Mouse (Mus musculus) hindlimb bud, embryonic 11.5 days (tissue): ENCODE data around the gene Dusp7.

Source experiments
- DNase-seq: peaks from one replicate; pipeline ENCODE4 v3.0.0-alpha.2; 2012; ENCODE audit warnings: low read depth, low spot score; ENCODE audit errors: extremely low spot score

Gene Dusp7

DNA sequence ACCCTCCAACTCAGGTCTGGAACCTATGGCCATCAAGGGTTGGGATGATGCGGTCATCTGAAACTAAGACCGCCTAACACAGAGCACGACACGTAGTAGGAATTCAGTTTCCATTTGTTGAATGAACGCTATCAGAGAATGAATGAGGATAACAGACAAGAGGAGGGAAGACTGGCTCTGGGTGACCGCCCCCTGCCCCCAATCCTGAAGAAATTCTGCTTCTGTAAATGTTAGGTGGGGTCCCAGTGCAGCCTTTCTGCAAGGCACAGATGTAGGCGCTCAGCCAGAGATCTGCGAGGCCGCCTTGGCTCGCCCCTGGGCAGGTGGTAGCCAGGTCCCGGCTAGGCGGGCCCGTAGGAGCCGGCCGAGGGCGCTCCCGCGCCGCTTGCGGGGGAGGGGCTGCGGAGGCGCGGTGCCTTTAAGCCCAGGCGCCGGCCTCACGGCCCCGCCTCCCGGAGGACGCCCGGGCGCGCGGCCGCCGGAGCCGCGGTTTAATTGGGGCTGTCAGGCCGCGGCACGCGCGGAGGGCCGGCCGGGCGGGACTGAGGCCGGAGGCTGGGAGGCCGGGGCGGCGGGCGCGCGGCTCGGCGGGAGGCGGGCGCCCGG lies at the start of gene Dusp7:
Gene Dusp7, plus strand, starts transcription at position 521 of the 606 bp plus-strand sequence.
- DNase-seq = peak; percentile 35

DNA sequence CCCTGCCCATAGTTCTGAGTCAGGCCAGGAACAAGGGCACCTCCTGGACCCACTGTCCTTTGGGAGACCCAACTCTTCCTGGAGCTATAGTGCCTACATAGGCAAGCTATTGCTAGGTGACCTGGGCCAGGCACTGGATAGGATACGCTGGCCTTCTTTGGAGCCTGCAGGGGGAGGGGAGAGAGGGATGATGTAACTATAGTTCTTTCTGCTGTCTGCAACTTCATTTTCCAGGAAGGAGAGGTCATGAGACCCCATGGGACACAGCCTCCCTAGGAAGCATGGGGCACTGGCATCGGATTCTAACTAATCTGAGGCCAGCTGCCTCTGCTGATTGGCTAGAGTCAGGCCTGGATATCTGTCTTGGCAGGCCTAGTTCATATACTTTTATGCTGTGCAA lies 49.3 kb upstream of the Dusp7 start:
- no peak for DNase-seq

DNA sequence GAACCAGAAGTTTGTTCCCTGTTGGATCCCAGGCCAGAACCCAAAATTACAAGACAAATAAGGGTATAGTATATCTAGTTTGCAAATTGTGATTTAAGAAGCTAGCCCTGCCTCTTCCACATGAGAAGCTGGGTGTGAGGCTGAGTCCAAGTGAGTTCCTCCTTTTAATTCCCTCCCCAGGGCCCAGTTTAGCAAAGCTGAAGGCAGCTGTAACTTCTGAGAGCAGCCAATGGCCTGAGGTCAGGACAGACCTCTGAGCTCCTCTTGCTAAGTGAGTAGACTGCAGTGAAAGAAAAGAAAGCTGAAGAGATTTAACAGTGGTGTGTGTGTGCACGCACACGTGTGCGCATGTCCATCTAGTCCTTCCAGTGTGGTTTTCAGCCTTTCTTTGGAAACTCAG lies 45.9 kb upstream of the Dusp7 start:
- DNase-seq = no peak

DNA sequence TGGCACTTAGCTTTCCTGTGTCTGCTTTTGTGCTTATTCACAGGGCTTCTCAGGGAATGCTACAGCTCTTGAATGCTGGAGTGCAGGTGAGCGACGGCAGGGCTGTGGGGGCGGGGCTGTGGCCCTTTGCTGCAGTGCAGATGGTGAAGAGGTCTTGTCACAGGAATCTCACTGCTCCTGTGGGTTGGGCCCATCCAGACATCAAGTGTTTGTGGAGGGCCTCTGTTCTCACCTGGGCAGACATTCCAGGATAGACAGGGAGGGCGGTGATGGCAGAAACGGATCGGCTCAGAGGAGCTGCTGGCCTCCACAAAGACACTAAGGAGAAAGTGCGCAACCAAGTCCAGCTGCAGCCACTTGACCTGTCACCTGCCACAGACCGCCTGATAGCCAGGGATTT lies 42.2 kb upstream of the Dusp7 start:
- DNase-seq = no peak

DNA sequence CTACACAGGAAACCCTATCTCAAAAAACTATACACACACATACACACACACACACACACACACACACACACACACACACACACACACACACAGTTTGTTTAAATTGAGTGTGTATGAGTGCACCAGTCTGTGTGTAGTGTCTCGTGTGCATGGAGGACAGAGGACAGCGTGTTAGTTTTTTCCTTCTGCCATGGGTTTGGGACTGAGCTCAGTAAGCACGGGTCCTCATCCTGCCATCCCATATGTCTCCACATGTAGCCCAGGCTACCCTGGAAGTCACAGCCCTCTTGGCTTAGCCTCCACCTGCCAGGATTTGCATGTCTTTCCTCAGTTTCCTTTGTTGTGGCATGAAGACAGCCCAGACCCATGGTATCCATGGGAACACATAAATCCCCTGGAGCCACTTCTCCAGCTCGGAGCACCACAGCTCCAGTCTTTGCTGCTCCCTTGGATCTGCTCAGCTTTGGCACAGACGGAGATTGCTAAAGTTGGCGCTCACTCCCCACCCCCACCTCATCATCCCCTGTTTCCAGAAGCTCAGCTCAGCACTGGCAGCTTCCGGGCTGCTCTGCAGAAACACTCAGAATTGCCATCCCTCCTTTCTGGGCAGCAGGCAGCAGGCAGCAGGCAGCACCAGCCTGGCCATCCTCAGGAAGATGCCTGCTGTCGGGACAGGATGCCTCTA lies 41.2 kb upstream of the Dusp7 start:
- no peak for DNase-seq

DNA sequence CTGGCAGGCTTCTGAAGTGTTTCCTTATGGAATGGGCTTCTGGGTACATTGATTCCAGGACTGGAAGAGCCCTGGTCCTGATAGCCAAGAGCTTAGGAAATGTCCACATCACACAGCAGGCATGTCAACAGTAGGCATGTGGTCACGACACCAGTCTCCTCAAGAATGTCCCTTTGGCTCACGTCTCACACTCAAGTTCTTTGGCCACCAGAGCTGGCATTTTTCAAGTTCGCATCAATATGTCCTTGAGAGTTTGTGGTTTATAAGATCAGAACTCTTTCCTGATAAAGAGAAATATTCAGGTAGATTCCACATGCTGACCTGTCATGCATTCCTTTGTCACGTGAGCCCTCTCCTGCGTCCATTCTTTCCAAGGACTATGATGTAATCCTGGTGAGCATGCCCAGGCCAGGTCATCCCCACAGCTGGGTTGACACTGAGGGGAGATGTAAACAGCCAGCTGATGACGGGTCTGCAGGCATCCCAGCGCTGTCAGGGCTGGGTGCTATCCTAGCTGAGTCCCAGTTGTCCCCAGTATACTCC lies 40.3 kb upstream of the Dusp7 start:
- DNase-seq = no peak

DNA sequence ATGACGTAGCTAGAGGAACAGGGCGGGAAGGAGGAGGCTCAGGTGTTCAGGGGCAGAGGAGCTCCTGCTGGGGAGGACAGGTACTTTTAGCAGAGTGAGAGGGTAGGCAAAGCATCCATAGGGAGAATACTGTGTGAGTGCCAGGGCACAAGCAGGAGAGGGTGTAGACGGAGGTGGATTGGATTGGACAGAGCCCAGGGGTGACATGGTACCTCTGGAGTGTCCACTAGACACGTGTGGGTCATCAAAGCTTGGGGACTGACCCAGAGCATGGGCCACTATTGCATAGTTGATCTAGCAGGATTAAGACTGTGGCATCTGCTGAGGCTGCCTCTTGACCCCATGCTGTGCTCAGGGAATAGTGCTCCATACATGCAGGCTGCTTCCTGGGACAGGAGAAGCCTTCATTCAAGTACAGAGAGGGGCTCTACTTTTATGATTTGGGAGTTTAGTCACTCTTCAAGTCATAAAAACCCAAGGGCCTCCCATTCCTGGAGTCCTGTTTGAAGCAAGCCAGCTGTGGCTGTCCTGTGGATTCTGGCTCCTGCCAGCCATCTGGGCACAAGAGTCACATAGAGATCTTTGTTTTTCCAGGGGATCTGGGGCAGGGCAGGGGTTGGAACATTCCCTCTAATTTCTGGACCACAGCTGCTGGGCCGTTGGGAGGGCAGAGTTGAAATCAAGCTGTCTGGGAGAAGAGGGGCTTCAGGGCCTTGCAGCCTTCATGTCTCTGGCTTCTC lies 39.5 kb upstream of the Dusp7 start:
- no peak for DNase-seq

DNA sequence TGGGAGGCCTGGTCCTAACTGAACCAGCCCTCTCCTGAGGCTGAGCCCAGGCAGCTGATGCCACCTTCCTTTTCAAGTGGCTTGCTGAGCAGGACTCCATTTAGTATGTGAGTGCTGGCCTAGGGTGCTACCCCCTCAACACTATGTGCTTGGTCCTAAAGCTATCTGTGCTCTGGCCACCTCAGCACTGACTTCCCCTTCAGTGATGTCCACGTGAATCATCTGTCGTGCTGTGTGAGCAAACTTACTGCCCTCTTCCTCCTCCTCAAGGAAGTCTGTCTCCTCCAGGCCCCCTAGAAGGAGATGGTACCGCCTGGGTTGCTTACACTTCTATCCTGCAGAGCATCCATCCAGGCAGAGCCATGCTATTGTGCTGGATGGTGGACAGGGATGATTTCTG lies 35.7 kb upstream of the Dusp7 start:
- no peak for DNase-seq

DNA sequence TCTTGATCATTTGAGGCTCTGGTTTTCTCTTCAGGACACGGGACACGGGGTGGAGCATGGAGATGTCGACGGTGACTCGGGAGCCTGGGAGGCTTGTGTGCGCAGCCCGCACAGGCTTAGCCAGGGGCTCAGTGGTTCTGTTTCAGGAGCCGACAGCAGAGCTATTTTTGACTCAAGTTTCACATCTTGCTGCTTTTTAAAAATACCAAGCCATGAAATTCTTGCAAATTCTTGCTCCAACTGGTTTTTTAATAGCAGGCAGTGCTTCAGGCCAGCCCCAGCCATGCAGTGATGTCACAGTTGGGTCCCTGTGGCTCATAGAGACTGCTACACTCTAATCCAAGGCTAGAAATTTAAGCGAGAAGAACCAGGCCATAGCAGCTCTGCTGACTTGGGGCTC lies 30.8 kb upstream of the Dusp7 start:
- no peak for DNase-seq

DNA sequence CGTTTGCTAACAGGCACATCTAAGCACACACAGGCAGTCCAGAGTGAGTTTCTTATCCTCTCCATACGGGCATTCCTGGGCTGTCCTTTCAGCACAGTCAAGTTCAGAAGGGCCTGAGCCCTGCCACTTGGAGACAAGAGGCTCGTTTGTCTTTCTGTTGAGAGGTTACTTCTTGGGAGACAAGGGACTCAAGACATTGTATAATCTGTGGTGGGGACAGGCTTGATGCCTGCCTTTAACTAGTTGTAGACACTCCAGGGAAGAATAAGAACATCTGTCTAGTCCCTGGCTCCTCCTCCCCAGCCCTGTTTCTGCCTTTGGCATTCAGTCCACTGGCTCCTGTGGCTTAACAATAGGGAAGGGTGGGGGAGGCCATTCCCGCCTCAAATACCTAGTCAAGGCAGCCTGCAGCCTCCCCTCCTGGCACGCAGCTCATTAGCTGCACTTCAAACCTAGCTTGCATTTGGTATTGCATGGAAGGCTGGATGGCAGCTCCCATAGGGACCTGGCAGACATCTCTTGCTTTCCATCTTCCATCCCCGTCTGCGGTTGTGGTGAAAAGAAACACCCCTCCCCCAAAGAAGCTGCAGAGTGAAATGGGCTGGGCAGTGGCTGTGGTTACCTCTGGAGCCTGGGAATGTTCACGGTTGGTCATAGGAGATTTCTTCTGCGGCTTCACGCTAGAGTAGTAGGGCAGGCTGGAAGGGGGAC lies 29.8 kb upstream of the Dusp7 start:
- DNase-seq = no peak

DNA sequence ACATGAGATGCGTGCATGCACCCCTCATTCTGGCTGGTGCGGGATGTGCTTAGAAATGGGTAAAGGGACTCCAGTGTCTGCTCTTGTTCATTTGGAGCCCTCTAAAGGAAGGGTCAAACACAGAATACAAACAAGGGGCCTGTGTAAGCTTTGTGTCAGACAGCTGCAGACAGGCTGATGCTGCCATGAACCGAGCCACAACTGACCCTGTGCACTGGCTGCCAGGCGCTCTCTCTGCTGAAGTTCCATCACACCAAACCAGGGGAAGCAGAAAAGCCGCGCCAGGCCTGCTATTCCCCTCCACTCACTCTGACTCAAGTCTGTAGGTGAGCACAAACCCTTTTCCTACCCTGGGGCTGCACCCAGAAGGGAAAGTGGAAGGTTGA lies 29.3 kb upstream of the Dusp7 start:
- no peak for DNase-seq

DNA sequence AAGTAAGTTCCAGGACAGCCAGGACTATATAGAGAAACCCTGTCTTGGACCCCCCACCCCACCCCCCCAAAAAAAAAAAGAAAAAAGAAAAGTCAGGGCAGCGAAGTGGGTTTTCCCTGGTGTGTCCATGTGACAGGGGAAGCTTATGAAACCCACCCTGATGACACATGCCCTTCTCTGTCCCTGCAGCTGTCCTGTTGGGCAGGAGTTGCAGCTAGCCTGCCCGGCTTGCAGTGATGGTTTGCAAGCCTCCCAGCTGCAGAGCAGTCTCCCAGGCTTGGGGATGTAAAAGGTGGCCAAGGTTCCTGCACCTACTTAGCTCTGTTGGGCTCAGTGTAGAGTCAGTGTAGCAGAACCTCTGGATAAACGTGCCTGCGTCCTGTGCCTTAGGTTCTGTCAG lies 28.7 kb upstream of the Dusp7 start:
- DNase-seq = no peak

DNA sequence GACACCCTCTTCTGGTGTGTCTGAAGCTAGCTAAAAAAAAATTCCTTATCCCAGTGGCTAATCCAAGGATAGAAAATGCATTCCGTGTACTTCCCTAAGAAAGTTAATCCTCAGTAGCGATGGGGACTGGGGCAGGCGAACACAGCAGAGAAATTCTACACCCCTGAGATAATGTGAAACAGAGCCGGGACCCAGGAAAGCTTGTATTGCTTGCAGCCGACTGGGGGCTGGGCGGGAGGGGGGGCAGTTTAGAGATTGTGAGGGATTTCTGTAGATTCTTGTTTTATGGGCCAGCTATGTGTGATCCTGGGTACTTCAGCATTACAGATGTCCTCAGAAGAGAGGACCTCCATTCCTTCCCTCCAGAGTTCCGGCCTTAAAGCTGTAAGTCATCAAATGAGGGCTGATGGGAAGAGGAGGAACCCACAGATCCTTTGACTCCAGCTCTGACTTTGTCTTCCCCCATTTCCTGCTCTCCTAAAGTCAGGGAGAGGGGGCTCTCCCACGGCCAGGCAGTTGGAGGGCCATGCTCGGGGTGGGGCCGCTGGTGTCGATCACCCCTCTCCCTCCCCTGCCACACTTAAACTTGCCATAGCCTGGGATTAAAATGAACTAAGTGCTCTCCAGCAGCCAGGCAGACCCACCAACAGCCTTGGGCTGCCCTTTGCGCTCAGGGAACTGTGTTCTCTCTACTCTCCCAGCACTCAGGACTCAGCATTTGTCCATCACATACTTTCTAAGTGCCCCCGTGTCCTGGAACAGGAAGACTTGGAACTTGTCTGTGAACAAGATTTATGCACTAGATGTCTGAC lies 27.7 kb upstream of the Dusp7 start:
- no peak for DNase-seq

DNA sequence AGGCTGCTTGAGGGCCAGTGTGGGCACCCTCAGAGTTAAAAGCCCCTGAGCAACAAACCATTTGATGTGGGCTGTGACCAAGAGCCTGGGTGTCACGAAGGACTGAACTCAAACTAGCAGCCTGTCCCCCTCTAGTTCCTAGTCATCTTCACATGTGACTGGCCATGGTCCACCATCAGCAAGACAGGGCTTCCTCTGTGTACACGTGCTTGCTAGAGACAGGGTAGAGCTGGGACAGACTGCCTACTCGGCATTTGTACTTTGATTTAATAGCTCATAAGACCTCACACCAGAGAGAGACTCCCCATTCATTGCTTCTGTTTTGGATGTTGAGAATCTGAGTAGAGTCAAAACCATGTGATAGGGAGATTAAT lies 27.1 kb upstream of the Dusp7 start:
- DNase-seq = no peak

DNA sequence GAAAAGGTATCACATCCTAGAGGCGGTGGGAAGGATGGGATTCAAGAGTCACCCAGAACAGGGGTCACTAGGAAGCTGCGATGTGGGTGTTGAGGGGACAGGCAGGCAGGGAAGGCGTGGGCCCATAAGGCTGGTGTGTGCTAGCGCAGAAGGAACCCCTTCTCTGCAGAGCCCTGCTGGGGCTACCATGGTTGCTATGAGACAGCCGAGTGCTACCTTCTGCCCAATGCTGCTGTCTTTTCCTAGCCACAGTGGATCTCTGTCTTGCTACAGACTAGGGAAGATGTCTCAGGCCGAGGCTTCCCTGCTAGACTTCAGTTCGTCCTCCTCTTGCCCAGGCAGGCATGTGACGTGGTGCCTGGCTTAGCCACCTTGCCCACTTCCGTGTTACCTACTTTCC lies 25.9 kb upstream of the Dusp7 start:
- no peak for DNase-seq

DNA sequence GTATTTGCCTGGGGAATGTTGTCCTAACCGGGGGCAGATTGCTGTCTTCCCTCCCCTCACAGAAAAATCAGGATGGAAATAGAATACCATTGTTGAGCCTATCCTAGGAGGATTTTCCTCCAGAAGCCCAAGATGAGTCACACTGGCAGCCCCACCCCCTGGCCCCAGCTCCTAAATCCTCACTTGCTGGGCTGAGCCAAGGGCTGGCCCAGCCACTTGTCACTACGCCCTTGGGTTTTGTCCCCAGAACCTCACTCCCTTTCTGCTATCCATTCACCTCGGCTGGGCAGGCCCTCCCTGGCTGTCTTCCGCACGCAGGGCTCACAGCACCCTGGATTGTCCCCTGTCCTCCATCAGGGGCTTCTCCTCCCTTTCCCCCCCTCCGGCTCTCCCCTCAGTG lies 23.3 kb upstream of the Dusp7 start:
- DNase-seq = no peak

DNA sequence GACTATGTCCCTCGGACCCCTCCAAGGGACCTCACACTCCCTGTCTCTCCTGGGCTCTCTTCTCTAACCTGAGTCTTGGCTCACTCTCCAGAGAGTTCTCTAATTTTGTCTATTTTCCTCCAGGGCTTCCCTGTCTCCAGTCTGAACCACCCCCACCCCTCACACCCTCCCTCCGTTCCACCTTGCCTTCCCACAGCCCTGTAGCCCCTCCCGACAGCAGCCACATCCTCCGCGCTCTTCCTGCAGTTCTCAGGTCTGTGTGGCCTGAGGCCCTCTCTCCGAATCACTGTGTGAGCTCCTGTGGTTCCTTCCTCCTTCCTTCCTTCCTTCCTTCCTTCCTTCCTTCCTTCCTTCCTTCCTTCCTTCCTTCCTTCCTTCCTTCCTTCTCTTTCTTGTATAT lies 22.8 kb upstream of the Dusp7 start:
- no peak for DNase-seq

DNA sequence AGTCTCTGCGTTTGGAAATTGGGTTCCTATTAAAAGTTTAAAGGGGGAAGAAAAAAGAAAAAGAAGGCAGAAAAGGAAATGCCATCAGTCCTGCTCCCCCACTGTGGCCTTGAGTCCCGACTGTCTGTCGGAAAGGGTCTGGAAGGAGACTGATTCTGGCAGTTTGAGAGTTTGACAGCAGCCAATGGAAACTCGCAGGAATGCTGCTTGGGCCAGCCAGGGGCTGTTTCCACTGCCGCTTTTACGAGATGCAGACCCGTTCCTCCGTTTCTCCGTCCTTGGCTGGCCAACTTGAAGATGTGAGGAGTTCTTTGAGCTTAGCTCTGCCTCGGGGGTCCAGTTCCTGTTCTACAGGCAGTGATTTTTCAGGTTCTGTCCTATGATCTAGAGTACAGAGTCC lies 20.2 kb upstream of the Dusp7 start:
- DNase-seq = no peak

DNA sequence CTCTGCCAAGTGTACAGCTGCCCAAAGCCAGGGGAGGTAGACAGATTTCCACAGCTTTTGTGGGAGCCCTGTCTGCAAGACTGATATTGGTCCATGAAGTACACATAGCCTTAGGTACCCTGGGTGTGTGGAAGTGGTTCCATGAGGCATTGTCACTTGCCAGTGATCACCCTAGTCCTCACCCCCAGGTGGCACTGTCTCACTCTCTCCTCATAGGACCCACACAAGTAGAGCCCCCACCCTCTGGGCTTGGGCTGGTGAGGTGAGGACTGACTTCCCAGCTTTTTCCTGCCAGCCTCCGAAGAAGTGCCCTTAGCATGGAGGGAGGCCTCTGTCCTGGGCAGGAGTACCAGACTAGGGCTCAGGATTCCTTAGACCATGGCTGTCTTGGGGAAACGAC lies 19.4 kb upstream of the Dusp7 start:
- DNase-seq = no peak

DNA sequence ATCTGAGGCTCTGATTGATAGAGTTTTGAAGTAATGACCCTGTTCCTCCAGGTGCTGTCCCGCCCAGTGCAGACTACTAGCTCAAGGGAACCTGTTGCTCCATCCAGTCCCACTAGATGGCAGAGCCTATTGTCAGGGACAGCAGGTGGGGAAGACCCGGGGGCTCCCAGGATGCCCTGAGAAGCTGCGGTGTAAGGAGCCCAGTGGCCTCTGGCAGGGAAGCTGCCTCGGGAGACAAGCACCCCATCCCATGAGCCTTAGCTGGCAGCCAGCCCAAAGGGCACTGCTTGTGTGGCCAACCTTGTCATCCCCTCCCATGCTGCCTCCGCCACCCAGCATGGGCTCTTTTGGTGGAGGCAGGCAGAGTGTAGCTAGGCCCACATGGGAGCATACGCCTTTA lies 17.3 kb upstream of the Dusp7 start:
- DNase-seq = no peak

DNA sequence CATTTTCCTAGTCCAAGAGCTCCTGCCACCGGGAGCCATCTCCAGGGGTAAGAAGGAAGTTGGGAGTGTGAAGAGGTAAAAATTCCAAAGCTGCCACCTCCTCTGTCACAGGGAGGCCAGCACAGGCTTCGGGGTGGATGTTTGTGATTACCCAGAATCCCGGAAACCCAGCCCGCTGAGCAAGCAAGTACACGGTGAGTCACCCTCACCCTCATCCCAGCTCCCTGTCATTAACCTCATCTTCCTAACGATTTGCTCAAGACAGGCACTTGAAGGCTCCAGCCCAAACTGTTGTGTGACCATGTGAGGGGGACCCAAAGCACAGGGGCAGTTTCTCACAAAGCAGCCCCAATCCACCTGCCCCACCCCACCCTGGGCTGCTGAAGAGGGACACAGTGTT lies 14.7 kb upstream of the Dusp7 start:
- DNase-seq = no peak
